Mouse (Mus musculus) bone marrow macrophage, adult 2 months (primary cell): ENCODE data around the gene Tmem184c. TPM values are rescaled to one million over a fixed set of nuclear protein-coding genes. Genes with fewer than 3 reads are reported as not detected.

Experiments
- H3K27ac ChIP-seq: 2 replicates; pipeline ENCODE4 v1.5.1; 2012; ENCODE audit warnings: low read depth, low read length; ENCODE audit not compliant: insufficient read depth
- H3K4me1 ChIP-seq: 2 replicates; pipeline ENCODE4 v1.6.1; 2012; ENCODE audit warnings: low read length; ENCODE audit not compliant: control insufficient read depth, insufficient read depth
- H3K4me3 ChIP-seq: 2 replicates; pipeline ENCODE4 v1.5.1; 2012; ENCODE audit warnings: mild to moderate bottlenecking, low read length, moderate library complexity; ENCODE audit not compliant: insufficient read depth
- CTCF ChIP-seq: IDR thresholded peaks from 2 replicates; pipeline ENCODE4 v1.5.1; 2012; ENCODE audit warnings: low read depth, mild to moderate bottlenecking, low read length, moderate library complexity
- POLR2A ChIP-seq: IDR thresholded peaks from 2 replicates; pipeline ENCODE4 v1.6.1; 2012; ENCODE audit warnings: mild to moderate bottlenecking, low read depth, low read length, borderline replicate concordance
- polyA plus RNA-seq: library from polyadenylated mRNA; stranded (reverse); fragments of >200 nt; gene quantifications from 2 replicates; pipeline ENCODE4 v1.2.4, GENCODE M21; 2012; ENCODE audit not compliant: missing spikeins, insufficient read depth, insufficient read length

The Tmem184c gene
- polyA plus RNA-seq, 1 experiment: 27.5 TPM

- Histone ChIP-seq H3K4me1 (peaks cover 3% of the 10 kb centered on the region; the same call in 1 of the 2 replicates), H3K4me3 (no peak overlapping the region), H3K27ac (no peak overlapping the region)
- TF ChIP-seq POLR2A (no peak), CTCF (no peak)
Measured at GRCm38 (mm10) chr8:77623677-77624209, 13.2 kb upstream of the Tmem184c start.

GRCm38 (mm10) chr8:77617916-77618315 lies 7.4 kb upstream of the Tmem184c start:
- Histone ChIP-seq H3K4me1 (no peaks in the 10 kb centered on the region), H3K4me3 (no peak overlapping the region), H3K27ac (no peak overlapping the region)
- TF ChIP-seq POLR2A: no peak
- TF ChIP-seq CTCF: no peak

GRCm38 (mm10) chr8:77609621-77610020 lies 877 bp downstream of the Tmem184c start:
- Histone ChIP-seq H3K4me1 (peaks cover 4% of the 10 kb centered on the region; the same call in 1 of the 2 replicates), H3K4me3 (peak overlapping the region; percentile 76), H3K27ac (no peak overlapping the region)
- TF ChIP-seq POLR2A (no peak), CTCF (no peak)

- TF ChIP-seq CTCF (no peak), POLR2A (no peak)
- H3K4me3 ChIP-seq: no peak overlapping the region
- no peaks in the 10 kb centered on the region for H3K4me1 ChIP-seq
- H3K27ac ChIP-seq: no peak overlapping the region
Measured at GRCm38 (mm10) chr8:77584174-77584573, 26.3 kb downstream of the Tmem184c start.

- H3K27ac ChIP-seq: no peak overlapping the region
- no peaks in the 10 kb centered on the region for H3K4me1 ChIP-seq
- H3K4me3 ChIP-seq: no peak overlapping the region
- TF ChIP-seq POLR2A (no peak), CTCF (no peak)
Measured at GRCm38 (mm10) chr8:77577674-77578073, 32.8 kb downstream of the Tmem184c start.

- H3K4me1 ChIP-seq: no peaks in the 10 kb centered on the region
- H3K27ac ChIP-seq: no peak overlapping the region
- no peak overlapping the region for H3K4me3 ChIP-seq
- TF ChIP-seq POLR2A (no peak), CTCF (no peak)
Measured at GRCm38 (mm10) chr8:77574229-77574628, 36.3 kb downstream of the Tmem184c start.

- Histone ChIP-seq H3K4me3 (no peak overlapping the region), H3K27ac (no peak overlapping the region), H3K4me1 (no peaks in the 10 kb centered on the region)
- TF ChIP-seq POLR2A: no peak
- TF ChIP-seq CTCF: no peak
Measured at GRCm38 (mm10) chr8:77561441-77561840, 49.1 kb downstream of the Tmem184c start.

GRCm38 (mm10) chr8:77552491-77552890 lies 58.0 kb downstream of the Tmem184c start:
- TF ChIP-seq POLR2A: no peak
- no peak for TF ChIP-seq CTCF
- no peak overlapping the region for H3K4me3 ChIP-seq
- H3K4me1 ChIP-seq: no peaks in the 10 kb centered on the region
- H3K27ac ChIP-seq: no peak overlapping the region

- no peaks in the 10 kb centered on the region for H3K4me1 ChIP-seq
- peak overlapping the region; percentile 89 for H3K4me3 ChIP-seq
- H3K27ac ChIP-seq: peak overlapping the region; percentile 65
- TF ChIP-seq CTCF (no peak), POLR2A (no peak)
Measured at GRCm38 (mm10) chr8:77549881-77550580, 60.5 kb downstream of the Tmem184c start.

- Histone ChIP-seq H3K4me1 (no peaks in the 10 kb centered on the region), H3K27ac (peak within 1 kb of the TSS; percentile 65), H3K4me3 (peak within 1 kb of the TSS; percentile 89)
- TF ChIP-seq POLR2A (no peak), CTCF (no peak)
Measured at GRCm38 (mm10) chr8:77549121-77549706, 61.3 kb downstream of the Tmem184c start, which contains the start of gene Prmt9. TSS of gene Prmt9 (plus strand) at chr8:77549397.

Other genes starting within 250 kb of the Tmem184c start
- 34.9 and 39.0 TPM in 2 replicates for gene Arhgap10, start 92.7 kb downstream of the Tmem184c start, polyA plus RNA-seq
- 14.3 and 15.3 TPM in 2 replicates for gene Prmt9, start 61.3 kb downstream of the Tmem184c start, polyA plus RNA-seq
- not detected in 2 replicates for gene Ednra, start 113.8 kb upstream of the Tmem184c start, polyA plus RNA-seq